Mouse (Mus musculus) right cerebral cortex, postnatal 25 days (tissue): ENCODE measurements around the gene Kcng3.

ENCODE experiments used
- DNase-seq: peaks from one replicate; pipeline ENCODE4 v3.0.0; 2022

Kcng3 gene

GRCm38 (mm10) chr17:83631783-83632652, at the start of gene Kcng3:
Kcng3 (minus strand) TSS chr17:83631895.
- DNase-seq: peak; percentile 65

GRCm38 (mm10) chr17:83677370-83677769, 45.7 kb upstream of the Kcng3 start:
- DNase-seq: no peak

- no peak for DNase-seq
These were observed 41.0 kb upstream of the Kcng3 start for GRCm38 (mm10) chr17:83672685-83673084.

GRCm38 (mm10) chr17:83667934-83668690, 36.4 kb upstream of the Kcng3 start:
- no peak for DNase-seq

- no peak for DNase-seq
These were observed 35.0 kb upstream of the Kcng3 start for GRCm38 (mm10) chr17:83666597-83667287.

- DNase-seq: no peak
These were observed 33.1 kb upstream of the Kcng3 start for GRCm38 (mm10) chr17:83664761-83665160.

- DNase-seq: no peak
These were observed 27.2 kb upstream of the Kcng3 start for GRCm38 (mm10) chr17:83658943-83659342.

GRCm38 (mm10) chr17:83657375-83657774, 25.7 kb upstream of the Kcng3 start:
- DNase-seq: no peak

GRCm38 (mm10) chr17:83655732-83656131, 24.0 kb upstream of the Kcng3 start:
- no peak for DNase-seq

GRCm38 (mm10) chr17:83654651-83655136, 23.0 kb upstream of the Kcng3 start:
- no peak for DNase-seq

GRCm38 (mm10) chr17:83653635-83654034, 21.9 kb upstream of the Kcng3 start:
- DNase-seq: no peak

GRCm38 (mm10) chr17:83650932-83651682, 19.4 kb upstream of the Kcng3 start:
- no peak for DNase-seq

GRCm38 (mm10) chr17:83649986-83650385, 18.3 kb upstream of the Kcng3 start:
- no peak for DNase-seq

- no peak for DNase-seq
These were observed 15.7 kb upstream of the Kcng3 start for GRCm38 (mm10) chr17:83647413-83647812.

GRCm38 (mm10) chr17:83646425-83647163, 14.9 kb upstream of the Kcng3 start:
- no peak for DNase-seq

GRCm38 (mm10) chr17:83645226-83645808, 13.6 kb upstream of the Kcng3 start:
- no peak for DNase-seq

- no peak for DNase-seq
These were observed 5.7 kb upstream of the Kcng3 start for GRCm38 (mm10) chr17:83637393-83637792.

GRCm38 (mm10) chr17:83636443-83636842, 4.7 kb upstream of the Kcng3 start:
- DNase-seq: no peak

GRCm38 (mm10) chr17:83632653-83633570, 1.2 kb upstream of the Kcng3 start:
- DNase-seq: peak; percentile 57
